Mouse (Mus musculus): ENCODE results near the gene Srsf9.

- TF ChIP-seq CTCF (IDR thresholded peaks at IDR 0.05; ENCODE audit: borderline replicate concordance, control insufficient read depth, extremely low read depth, insufficient read depth, low read length, poor library complexity) (no peak), POLR2A (IDR thresholded peaks at IDR 0.05; ENCODE audit: control insufficient read depth, extremely low read depth, insufficient read depth, low read length, poor library complexity) (no peak)
Measured at GRCm38 (mm10) chr5:115362819-115363714, 36.1 kb downstream of the Srsf9 start.
